Mouse (Mus musculus) stomach, embryonic 16.5 days (tissue): ENCODE measurements around the gene Plcb3. TPM values are rescaled to one million over a fixed set of nuclear protein-coding genes. Genes with fewer than 3 reads are reported as not detected.

Experiments
- ATAC-seq: fragments of 200-750 bp; cut with Nextera tagmentation; 2 replicates; pipeline ENCODE4 v1.8.0; 2017; ENCODE audit warnings: moderate number of reproducible peaks, moderate TSS enrichment; ENCODE audit not compliant: insufficient read depth, low FRiP score
- H3K27ac ChIP-seq: fragments of 300-500 bp; sonication (generic); 2 replicates; pipeline ENCODE4 v1.5.1; 2014; ENCODE audit warnings: low read length
- H3K27me3 ChIP-seq: fragments of 300-500 bp; sonication (generic); 2 replicates; pipeline ENCODE4 v1.6.1; 2014; ENCODE audit warnings: low read length, control low read depth, mixed read lengths; ENCODE audit not compliant: control insufficient read depth, insufficient read depth
- H3K36me3 ChIP-seq: fragments of 300-500 bp; sonication (generic); 2 replicates; pipeline ENCODE4 v1.6.1; 2014; ENCODE audit warnings: low read length; ENCODE audit not compliant: control insufficient read depth, insufficient read depth
- H3K4me1 ChIP-seq: fragments of 300-500 bp; sonication (generic); 2 replicates; pipeline ENCODE4 v1.6.1; 2014; ENCODE audit warnings: low read length, control low read depth, mixed read lengths; ENCODE audit not compliant: control insufficient read depth, insufficient read depth
- H3K4me2 ChIP-seq: fragments of 300-500 bp; sonication (generic); 2 replicates; pipeline ENCODE4 v1.6.1; 2014; ENCODE audit warnings: low read depth, low read length, mixed read lengths
- H3K4me3 ChIP-seq: fragments of 300-500 bp; sonication (generic); replicated peaks from 2 replicates; pipeline ENCODE4 v1.5.1; 2014; ENCODE audit warnings: mild to moderate bottlenecking, low read length
- H3K9ac ChIP-seq: fragments of 300-500 bp; sonication (generic); 2 replicates; pipeline ENCODE4 v1.6.1; 2014; ENCODE audit warnings: low read length
- H3K9me3 ChIP-seq: fragments of 300-500 bp; sonication (generic); replicated peaks from 2 replicates; pipeline ENCODE4 v1.6.1; 2016; ENCODE audit warnings: low read length, control low read depth; ENCODE audit not compliant: control insufficient read depth
- WGBS: fragments of 180-500 bp; shearing (Covaris S2); extraction: QIAGEN DNeasy Blood & Tissue Kit; methylation state at CpG from one replicate; pipeline ENCODE4 v1.1.7; 2014; 5-methylcytosine and 5-hydroxymethylcytosine counted together
- polyA plus RNA-seq: library from polyadenylated mRNA; unstranded; fragments of >200 nt; fragmentation: Nextera tagmentation; extraction: Ambion mirVana; gene quantifications from 2 replicates; pipeline ENCODE4 v1.2.1, GENCODE M21; 2015

The Plcb3 gene
- 61.7 and 65.4 TPM in 2 replicates for polyA plus RNA-seq

GRCm38 (mm10) chr19:6975537-6976521, at the start of gene Plcb3:
TSS of gene Plcb3 (minus strand) at chr19:6976470.
- no peaks in the 10 kb centered on the region for H3K27me3 ChIP-seq
- under 1% methylated on average over 16 of the region's 16 CpGs for WGBS
- peaks cover 55% of the 10 kb centered on the region for H3K4me1 ChIP-seq
- ATAC-seq: no peak
- H3K4me3 ChIP-seq: peak within 1 kb of the TSS; percentile 75
- no peaks in the 10 kb centered on the region for H3K36me3 ChIP-seq
- peak within 1 kb of the TSS; percentile 89 for H3K9ac ChIP-seq
- H3K4me2 ChIP-seq: peak within 1 kb of the TSS; percentile 92
- H3K9me3 ChIP-seq: no peaks in the 10 kb centered on the region
- peak within 1 kb of the TSS; percentile 97 for H3K27ac ChIP-seq

- peak; percentile 74; the same call in 1 of the 2 replicates for ATAC-seq
- Histone ChIP-seq H3K4me1 (no peaks in the 10 kb centered on the region), H3K9me3 (no peaks in the 10 kb centered on the region), H3K27ac (no peak overlapping the region), H3K27me3 (no peaks in the 10 kb centered on the region), H3K4me3 (no peak overlapping the region), H3K9ac (no peak overlapping the region), H3K36me3 (peaks cover 26% of the 10 kb centered on the region), H3K4me2 (no peak overlapping the region)
- 45% methylated on average over 3 of the region's 3 CpGs for WGBS
These were observed 44.0 kb upstream of the Plcb3 start for GRCm38 (mm10) chr19:7020224-7020641.

GRCm38 (mm10) chr19:7019191-7019590, 42.9 kb upstream of the Plcb3 start, which contains the start of gene Fermt3:
TSS of gene Fermt3 (minus strand) at chr19:7019469.
- H3K27ac ChIP-seq: peak within 1 kb of the TSS; percentile 64
- ATAC-seq: peak; percentile 71

GRCm38 (mm10) chr19:7018546-7018945, 42.3 kb upstream of the Plcb3 start:
- Histone ChIP-seq H3K4me2 (peak overlapping the region; percentile 6), H3K4me3 (peak overlapping the region; percentile 12)
- no peak for ATAC-seq

More at GRCm38 (mm10) chr19:7019191-7019590, 42.9 kb upstream of the Plcb3 start, which contains the start of gene Fermt3:
- H3K4me3 ChIP-seq: peak within 1 kb of the TSS; percentile 12
- H3K36me3 ChIP-seq: peaks cover 18% of the 10 kb centered on the region
- H3K4me1 ChIP-seq: no peaks in the 10 kb centered on the region
- peak within 1 kb of the TSS; percentile 6 for H3K4me2 ChIP-seq
- H3K27me3 ChIP-seq: no peaks in the 10 kb centered on the region
- 70% methylated on average over 5 of the region's 5 CpGs for WGBS
- H3K9me3 ChIP-seq: no peaks in the 10 kb centered on the region
- H3K9ac ChIP-seq: peak within 1 kb of the TSS; percentile 48; the same call in 1 of the 2 replicates

GRCm38 (mm10) chr19:7017541-7018457, 41.5 kb upstream of the Plcb3 start:
- peaks cover 14% of the 10 kb centered on the region; the same call in 1 of the 2 replicates for H3K36me3 ChIP-seq
- no peaks in the 10 kb centered on the region for H3K9me3 ChIP-seq
- H3K4me3 ChIP-seq: 0 out of 2 replicates have a peak overlapping the region, but pooled peaks have one; percentile 4
- ATAC-seq: no peak
- H3K4me2 ChIP-seq: no peak overlapping the region; the same call in 1 of the 2 replicates
- 70% methylated on average over 12 of the region's 12 CpGs for WGBS
- no peaks in the 10 kb centered on the region for H3K4me1 ChIP-seq
- H3K27ac ChIP-seq: peak overlapping the region; percentile 64
- H3K9ac ChIP-seq: 0 out of 2 replicates have a peak overlapping the region, but pooled peaks have one; percentile 48
- H3K27me3 ChIP-seq: no peaks in the 10 kb centered on the region

More at GRCm38 (mm10) chr19:7018546-7018945, 42.3 kb upstream of the Plcb3 start:
- H3K4me1 ChIP-seq: no peaks in the 10 kb centered on the region
- peak overlapping the region; percentile 48; the same call in 1 of the 2 replicates for H3K9ac ChIP-seq
- WGBS: 87% methylated on average over 11 of the region's 11 CpGs
- no peaks in the 10 kb centered on the region for H3K27me3 ChIP-seq
- no peaks in the 10 kb centered on the region for H3K9me3 ChIP-seq
- peaks cover 14% of the 10 kb centered on the region for H3K36me3 ChIP-seq
- H3K27ac ChIP-seq: peak overlapping the region; percentile 64

- Histone ChIP-seq H3K9me3 (no peaks in the 10 kb centered on the region), H3K27me3 (no peaks in the 10 kb centered on the region), H3K4me3 (no peak overlapping the region), H3K36me3 (no peaks in the 10 kb centered on the region), H3K27ac (no peak overlapping the region), H3K9ac (no peak overlapping the region), H3K4me1 (no peaks in the 10 kb centered on the region), H3K4me2 (no peak overlapping the region)
- 91% methylated on average over 20 of the region's 20 CpGs for WGBS
- ATAC-seq: no peak
These were observed 38.3 kb upstream of the Plcb3 start for GRCm38 (mm10) chr19:7014481-7015135.

- H3K9me3 ChIP-seq: no peaks in the 10 kb centered on the region
- no peak overlapping the region for H3K4me2 ChIP-seq
- H3K27me3 ChIP-seq: no peaks in the 10 kb centered on the region
- H3K36me3 ChIP-seq: no peaks in the 10 kb centered on the region
- 82% methylated on average over 9 of the region's 9 CpGs for WGBS
- ATAC-seq: no peak
- H3K4me3 ChIP-seq: no peak overlapping the region
- no peak overlapping the region for H3K9ac ChIP-seq
- no peaks in the 10 kb centered on the region for H3K4me1 ChIP-seq
- H3K27ac ChIP-seq: no peak overlapping the region
These were observed 37.7 kb upstream of the Plcb3 start for GRCm38 (mm10) chr19:7013984-7014383.

- H3K4me3 ChIP-seq: no peak overlapping the region
- H3K27ac ChIP-seq: no peak overlapping the region
- H3K4me2 ChIP-seq: no peak overlapping the region
- no peak overlapping the region for H3K9ac ChIP-seq
- no peaks in the 10 kb centered on the region for H3K4me1 ChIP-seq
- no peaks in the 10 kb centered on the region for H3K27me3 ChIP-seq
- peak; percentile 58; the same call in 1 of the 2 replicates for ATAC-seq
- H3K36me3 ChIP-seq: no peaks in the 10 kb centered on the region
- no peaks in the 10 kb centered on the region for H3K9me3 ChIP-seq
- 62% methylated on average over 4 of the region's 4 CpGs for whole genome bisulfite sequencing
These were observed 36.2 kb upstream of the Plcb3 start for GRCm38 (mm10) chr19:7012426-7012825.
